Mouse (Mus musculus): ENCODE measurements around the gene Uprt. TPM values are rescaled to one million over a fixed set of nuclear protein-coding genes. Genes with fewer than 3 reads are reported as not detected.
A peak's percentile ranks its signal among the peaks of the same experiment; 100 is the strongest.

The Uprt gene
- total RNA-seq (2014; rRNA removed): 11.3 and 13.6 TPM in 2 replicates
- 0.76 and 1.4 TPM in 2 replicates for polyA plus RNA-seq (2015; fragmentation: Nextera tagmentation; extraction: Ambion mirVana)

DNA sequence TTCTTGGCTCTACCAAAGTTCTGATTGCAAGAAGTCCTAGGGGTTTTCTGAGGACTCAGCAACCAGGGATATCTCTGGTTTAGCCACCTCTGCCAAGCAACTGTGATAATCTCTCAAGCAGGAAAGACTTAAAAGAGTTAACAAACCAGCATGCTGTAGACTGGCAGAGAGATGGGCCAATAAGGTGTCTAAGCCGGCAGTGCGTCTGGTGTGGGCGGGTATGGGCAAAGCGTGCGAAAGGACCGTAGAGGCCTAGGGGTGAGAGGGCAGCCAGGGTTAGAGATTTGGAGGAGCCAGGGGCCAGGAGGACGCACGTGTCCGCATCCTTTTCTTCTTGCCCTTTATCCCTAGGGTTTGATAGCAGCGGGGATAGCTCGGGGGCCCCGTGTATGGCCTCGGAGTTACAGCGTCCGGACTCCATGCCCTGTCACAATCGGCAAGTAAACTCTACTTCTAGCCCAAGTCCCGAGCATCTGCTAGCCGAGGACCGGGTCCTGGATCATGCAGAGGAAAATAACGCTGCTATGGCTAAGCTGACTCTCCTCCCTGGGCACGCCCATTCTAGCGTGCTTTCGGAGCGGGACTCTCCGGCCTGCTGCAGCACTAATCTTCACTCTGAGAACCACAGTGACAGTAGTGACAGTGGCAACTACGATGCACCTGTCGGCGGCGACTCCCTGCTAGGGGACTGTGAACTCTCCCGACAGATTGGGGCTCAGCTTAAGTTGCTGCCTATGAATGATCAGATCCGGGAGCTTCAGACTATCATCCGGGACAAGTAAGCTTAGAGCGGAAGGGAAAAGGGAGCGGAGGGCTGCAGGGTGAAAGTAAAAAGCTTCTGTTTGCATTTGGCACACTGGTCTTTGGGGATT is at the start of gene Uprt:
TSS of gene Uprt (plus strand) at position 247 of the 872 bp plus-strand sequence.
- no peak for TF ChIP-seq CTCF (IDR thresholded peaks at IDR 0.05)
- ATAC-seq (ENCODE audit: low FRiP score) (peak; percentile 97), DNase-seq (ENCODE audit: low spot score) (peak; percentile 87)
- Histone ChIP-seq H3K27ac (ENCODE audit: low read depth, low read length) (peak within 1 kb of the TSS; percentile 72), H3K4me1 (ENCODE audit: insufficient read depth, low read length) (no peaks in the 10 kb centered on the region; the same call in 1 of the 2 replicates), H3K9ac (replicated peaks; ENCODE audit: low read length, poor library complexity, severe bottlenecking) (peak within 1 kb of the TSS; percentile 44), H3K4me3 (ENCODE audit: low read depth, low read length) (peak within 1 kb of the TSS; percentile 58), H3K27me3 (ENCODE audit: insufficient read depth, low read length) (no peaks in the 10 kb centered on the region; the same call in 1 of the 2 replicates), H3K4me2 (ENCODE audit: low read depth, low read length, poor library complexity, severe bottlenecking) (peak within 1 kb of the TSS; percentile 52), H3K9me3 (ENCODE audit: low read length) (no peaks in the 10 kb centered on the region), H3K36me3 (ENCODE audit: insufficient read depth, low read length) (no peaks in the 10 kb centered on the region)
- WGBS: 28% methylated on average over 33 of the region's 34 CpGs

DNA sequence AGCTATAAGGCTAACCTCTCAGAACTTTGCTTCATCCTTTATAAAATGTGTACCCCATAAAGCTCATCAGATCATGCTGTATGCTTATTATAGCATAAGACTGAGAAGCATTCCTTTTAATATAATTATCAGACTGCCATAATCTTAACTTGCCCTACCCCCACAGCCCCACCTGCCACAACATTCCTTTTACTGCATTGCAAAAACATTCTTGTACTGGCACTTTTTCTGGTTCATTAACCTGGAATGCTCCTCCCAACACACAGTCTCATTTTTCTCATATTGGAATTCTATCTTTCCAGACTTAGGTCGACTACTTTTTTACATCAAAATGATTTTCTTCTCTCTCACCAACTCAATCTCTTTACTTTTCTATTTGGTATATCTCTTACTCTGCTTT is 49.2 kb upstream of the Uprt start:
- no peak for DNase-seq (ENCODE audit: low spot score)
- Histone ChIP-seq H3K4me1 (ENCODE audit: insufficient read depth, low read length) (no peaks in the 10 kb centered on the region), H3K4me2 (ENCODE audit: low read depth, low read length, poor library complexity, severe bottlenecking) (no peak overlapping the region), H3K27me3 (ENCODE audit: insufficient read depth, low read length) (no peaks in the 10 kb centered on the region; the same call in 1 of the 2 replicates), H3K36me3 (ENCODE audit: insufficient read depth, low read length) (no peaks in the 10 kb centered on the region), H3K9me3 (ENCODE audit: low read length) (no peaks in the 10 kb centered on the region), H3K4me3 (ENCODE audit: low read depth, low read length) (no peak overlapping the region), H3K27ac (ENCODE audit: low read depth, low read length) (no peak overlapping the region), H3K9ac (replicated peaks; ENCODE audit: low read length, poor library complexity, severe bottlenecking) (no peak overlapping the region)
- WGBS: 38% methylated on average over 1 of the region's 1 CpGs
- TF ChIP-seq CTCF (IDR thresholded peaks at IDR 0.05): no peak
- no peak for ATAC-seq (ENCODE audit: low FRiP score)

DNA sequence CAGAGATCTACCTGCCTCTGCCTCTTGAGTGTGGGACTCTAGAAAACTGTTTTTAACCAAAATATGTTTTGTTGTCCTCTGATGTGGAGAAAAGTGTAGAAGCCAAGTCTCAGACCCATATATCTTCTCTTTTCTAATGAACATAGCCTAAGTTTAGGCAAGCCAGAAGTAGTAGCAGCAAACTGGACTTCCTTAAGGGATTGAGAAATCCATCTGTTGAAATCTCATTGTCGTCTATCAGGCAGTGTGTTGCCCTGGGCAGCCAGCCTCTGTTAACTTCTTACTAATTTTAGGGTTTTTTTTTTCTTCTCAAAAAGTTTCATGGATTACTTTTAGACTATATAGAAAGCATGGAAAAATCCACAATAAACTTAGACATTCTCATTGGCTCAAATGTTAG is 30.2 kb upstream of the Uprt start:
- WGBS: 76% methylated on average over 1 of the region's 1 CpGs
- H3K9me3 ChIP-seq (ENCODE audit: low read length): no peaks in the 10 kb centered on the region
- no peak for ATAC-seq (ENCODE audit: low FRiP score)

DNA sequence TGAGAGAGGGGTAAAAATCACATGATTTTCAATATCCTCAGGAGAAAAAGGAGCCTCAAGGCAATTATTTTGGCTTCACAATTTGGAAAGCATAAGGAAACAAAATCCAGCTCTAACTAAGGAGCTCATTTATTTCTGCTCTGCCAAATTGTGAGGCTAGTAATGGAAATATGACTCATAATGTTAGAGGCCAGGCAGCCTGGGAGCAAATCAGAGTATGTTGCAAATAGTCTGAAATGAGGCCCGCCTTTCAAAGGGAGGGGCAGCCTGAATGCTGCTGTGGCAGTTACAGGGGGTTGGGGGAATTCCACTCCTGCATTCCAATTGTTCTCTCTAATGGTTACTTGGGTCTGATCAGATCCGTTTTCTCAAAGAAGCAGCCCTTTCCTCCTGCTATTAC is 20.9 kb upstream of the Uprt start:
- no peak for TF ChIP-seq CTCF (IDR thresholded peaks at IDR 0.05)
- no peak for ATAC-seq (ENCODE audit: low FRiP score)
- Histone ChIP-seq H3K9me3 (ENCODE audit: low read length) (no peaks in the 10 kb centered on the region), H3K4me3 (ENCODE audit: low read depth, low read length) (no peak overlapping the region), H3K4me2 (ENCODE audit: low read depth, low read length, poor library complexity, severe bottlenecking) (no peak overlapping the region), H3K4me1 (ENCODE audit: insufficient read depth, low read length) (no peaks in the 10 kb centered on the region), H3K27me3 (ENCODE audit: insufficient read depth, low read length) (0 out of 2 replicates have a peak, but pooled peaks cover 4% of the 10 kb centered on the region), H3K9ac (replicated peaks; ENCODE audit: low read length, poor library complexity, severe bottlenecking) (no peak overlapping the region), H3K27ac (ENCODE audit: low read depth, low read length) (no peak overlapping the region), H3K36me3 (ENCODE audit: insufficient read depth, low read length) (no peaks in the 10 kb centered on the region)
- no peak for DNase-seq (ENCODE audit: low spot score)
- WGBS: 42% methylated on average over 2 of the region's 2 CpGs

More for the DNA sequence above, 30.2 kb upstream of the Uprt start:
- no peak for DNase-seq (ENCODE audit: low spot score)
- no peak overlapping the region for H3K4me3 ChIP-seq (ENCODE audit: low read depth, low read length)
- no peak overlapping the region for H3K9ac ChIP-seq (replicated peaks; ENCODE audit: low read length, poor library complexity, severe bottlenecking)
- TF ChIP-seq CTCF (IDR thresholded peaks at IDR 0.05): no peak
- H3K4me1 ChIP-seq (ENCODE audit: insufficient read depth, low read length): no peaks in the 10 kb centered on the region
- H3K36me3 ChIP-seq (ENCODE audit: insufficient read depth, low read length): no peaks in the 10 kb centered on the region
- no peak overlapping the region for H3K27ac ChIP-seq (ENCODE audit: low read depth, low read length)
- no peaks in the 10 kb centered on the region for H3K27me3 ChIP-seq (ENCODE audit: insufficient read depth, low read length)
- no peak overlapping the region for H3K4me2 ChIP-seq (ENCODE audit: low read depth, low read length, poor library complexity, severe bottlenecking)

DNA sequence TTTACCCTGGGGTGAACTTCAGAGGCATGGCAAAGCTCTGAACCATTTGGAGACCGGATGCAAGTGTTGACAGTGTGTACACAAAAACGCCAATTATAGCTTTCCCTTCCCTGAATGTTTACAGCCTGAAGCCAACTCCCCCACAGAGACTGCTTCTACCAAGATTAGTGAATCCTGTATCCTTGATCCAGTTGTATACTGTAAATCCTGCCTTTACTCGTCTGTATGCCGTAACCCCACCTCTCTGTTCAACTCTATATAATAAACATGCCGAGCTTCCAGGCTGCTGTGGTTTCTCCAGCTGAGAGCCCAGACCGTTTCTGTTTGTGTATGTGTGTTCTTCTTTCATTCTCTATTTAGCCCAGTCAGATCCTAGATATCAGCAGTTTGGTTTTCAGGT is 18.2 kb upstream of the Uprt start:
- no peak for ATAC-seq (ENCODE audit: low FRiP score)
- no peak for TF ChIP-seq CTCF (IDR thresholded peaks at IDR 0.05)
- WGBS: 70% methylated on average over 6 of the region's 6 CpGs
- H3K4me2 ChIP-seq (ENCODE audit: low read depth, low read length, poor library complexity, severe bottlenecking): no peak overlapping the region
- H3K4me1 ChIP-seq (ENCODE audit: insufficient read depth, low read length): no peaks in the 10 kb centered on the region
- no peak overlapping the region for H3K27ac ChIP-seq (ENCODE audit: low read depth, low read length)
- DNase-seq (ENCODE audit: low spot score): no peak
- H3K27me3 ChIP-seq (ENCODE audit: insufficient read depth, low read length): 0 out of 2 replicates have a peak, but pooled peaks cover 4% of the 10 kb centered on the region
- H3K36me3 ChIP-seq (ENCODE audit: insufficient read depth, low read length): no peaks in the 10 kb centered on the region
- no peak overlapping the region for H3K9ac ChIP-seq (replicated peaks; ENCODE audit: low read length, poor library complexity, severe bottlenecking)
- no peak overlapping the region for H3K4me3 ChIP-seq (ENCODE audit: low read depth, low read length)
- H3K9me3 ChIP-seq (ENCODE audit: low read length): no peaks in the 10 kb centered on the region

DNA sequence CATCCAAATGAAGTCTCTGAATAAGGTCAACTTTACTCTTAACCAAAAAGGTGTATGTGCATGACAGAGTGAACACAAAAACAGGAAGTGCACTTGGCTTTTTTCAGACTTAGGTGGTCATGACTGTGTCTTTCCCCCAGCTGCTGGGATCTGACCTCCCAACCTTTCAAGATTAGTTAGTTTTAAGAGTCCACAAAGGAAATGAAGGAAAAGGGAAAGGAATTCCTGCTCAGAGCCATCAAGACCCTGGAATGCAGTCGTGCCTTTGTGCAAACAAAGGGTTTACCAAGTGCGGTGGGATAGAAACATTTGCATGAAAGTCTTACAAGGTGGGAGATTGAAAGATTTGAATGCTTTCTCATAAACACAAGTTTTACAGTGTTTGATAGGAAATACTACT is 4.6 kb upstream of the Uprt start:
- 15% methylated on average over 2 of the region's 2 CpGs for WGBS
- no peaks in the 10 kb centered on the region for H3K9me3 ChIP-seq (ENCODE audit: low read length)
- peaks cover 7% of the 10 kb centered on the region; the same call in 1 of the 2 replicates for H3K27me3 ChIP-seq (ENCODE audit: insufficient read depth, low read length)
- no peak overlapping the region for H3K4me2 ChIP-seq (ENCODE audit: low read depth, low read length, poor library complexity, severe bottlenecking)
- H3K9ac ChIP-seq (replicated peaks; ENCODE audit: low read length, poor library complexity, severe bottlenecking): no peak overlapping the region
- no peak for DNase-seq (ENCODE audit: low spot score)
- H3K27ac ChIP-seq (ENCODE audit: low read depth, low read length): no peak overlapping the region
- H3K4me1 ChIP-seq (ENCODE audit: insufficient read depth, low read length): no peaks in the 10 kb centered on the region
- no peak overlapping the region for H3K4me3 ChIP-seq (ENCODE audit: low read depth, low read length)
- TF ChIP-seq CTCF (IDR thresholded peaks at IDR 0.05): no peak
- no peaks in the 10 kb centered on the region for H3K36me3 ChIP-seq (ENCODE audit: insufficient read depth, low read length)
- ATAC-seq (ENCODE audit: low FRiP score): no peak
